Mouse (Mus musculus) kidney, postnatal 14 days (tissue): ENCODE data around the gene Sgce.
"Not testable (repeated sequence)": the region's sequence is repeated elsewhere in the genome, so short reads cannot be mapped to it uniquely, and the experiment has no call there.

Experiments
- DNase-seq: peaks from one replicate; pipeline ENCODE4 v3.0.0; 2022; ENCODE audit warnings: mixed read lengths

The Sgce gene

DNA sequence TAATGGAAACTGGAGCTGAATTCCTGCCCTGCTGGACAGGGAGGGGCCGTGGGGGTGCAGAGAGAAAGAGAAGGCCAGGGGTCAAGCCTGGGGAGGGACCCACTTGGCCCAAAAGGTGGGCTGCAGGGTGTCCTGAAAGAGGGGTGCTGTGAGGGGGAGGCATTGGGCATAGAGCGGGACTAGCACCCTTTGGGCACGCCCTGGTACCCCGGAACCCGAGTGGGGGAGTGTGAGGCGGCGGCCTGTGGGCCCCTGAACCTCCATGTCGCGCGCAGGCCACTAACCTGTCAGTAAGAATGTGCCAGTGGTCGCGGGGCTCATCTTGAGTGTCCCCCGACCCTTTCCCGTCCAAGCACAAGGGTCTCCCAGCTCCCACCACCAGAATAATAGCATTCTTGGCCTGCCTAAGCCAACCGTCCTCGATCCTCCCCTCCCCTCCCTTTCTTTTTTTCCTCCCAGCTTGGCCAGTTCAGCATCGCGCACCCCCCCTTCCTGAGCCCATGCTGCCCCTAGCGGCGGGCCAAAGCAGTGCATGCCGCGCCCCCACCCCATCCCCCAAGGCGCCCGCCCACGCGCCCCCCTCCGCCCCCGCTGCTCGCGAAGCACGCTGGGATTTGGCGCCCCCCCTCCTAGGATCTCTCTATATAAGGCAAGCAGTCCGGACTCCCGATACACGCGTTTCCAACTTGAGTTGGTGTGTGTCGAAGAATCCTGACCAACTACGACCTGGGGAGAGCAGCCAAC, at the start of gene Sgce, which contains the start of gene Peg10:
TSS of gene Sgce (minus strand) at position 512 of the 744 bp plus-strand sequence.
TSS of gene Peg10 (plus strand) at position 611 of the 744 bp plus-strand sequence.
- DNase-seq, result peak; percentile 76

DNA sequence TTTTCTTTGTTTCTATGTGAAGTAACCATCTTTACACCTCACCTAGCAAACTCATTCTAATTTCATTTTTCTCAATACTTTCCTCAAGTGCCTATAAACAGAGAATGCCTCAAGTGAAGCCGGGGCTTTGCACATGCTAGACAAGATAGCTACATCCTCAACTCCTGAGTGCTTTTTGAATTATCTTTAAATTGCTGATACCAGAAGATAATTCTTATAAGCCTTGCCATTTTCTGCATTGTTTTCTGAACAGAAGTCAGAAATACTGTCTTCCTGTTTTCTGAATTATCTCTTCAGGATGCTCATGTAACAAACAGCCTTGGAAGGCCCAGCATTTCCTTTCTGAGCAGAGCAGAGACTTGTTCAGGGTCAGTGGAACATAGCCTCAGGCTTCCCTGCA, 49.3 kb upstream of the Sgce start:
- DNase-seq, result no peak

DNA sequence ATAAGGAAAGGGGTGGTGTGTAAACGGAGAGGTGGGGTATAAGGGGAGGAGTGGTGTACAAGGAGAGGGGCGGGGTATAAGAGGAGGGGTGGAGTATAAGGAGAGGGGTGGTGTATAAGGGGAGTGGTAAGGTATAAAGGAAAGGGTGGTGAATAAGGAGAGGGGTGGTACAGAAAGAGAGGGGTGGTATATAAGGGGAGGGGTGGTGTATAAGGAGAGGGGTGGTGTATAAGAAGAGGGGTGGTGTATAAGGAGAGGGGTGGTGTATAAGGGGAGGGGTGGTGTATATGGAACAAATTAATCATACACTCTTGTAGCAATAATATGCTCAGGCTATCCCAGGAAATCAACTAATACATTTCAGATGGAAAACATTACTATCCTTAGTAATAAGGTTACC, 15.2 kb upstream of the Sgce start:
- no peak for DNase-seq

DNA sequence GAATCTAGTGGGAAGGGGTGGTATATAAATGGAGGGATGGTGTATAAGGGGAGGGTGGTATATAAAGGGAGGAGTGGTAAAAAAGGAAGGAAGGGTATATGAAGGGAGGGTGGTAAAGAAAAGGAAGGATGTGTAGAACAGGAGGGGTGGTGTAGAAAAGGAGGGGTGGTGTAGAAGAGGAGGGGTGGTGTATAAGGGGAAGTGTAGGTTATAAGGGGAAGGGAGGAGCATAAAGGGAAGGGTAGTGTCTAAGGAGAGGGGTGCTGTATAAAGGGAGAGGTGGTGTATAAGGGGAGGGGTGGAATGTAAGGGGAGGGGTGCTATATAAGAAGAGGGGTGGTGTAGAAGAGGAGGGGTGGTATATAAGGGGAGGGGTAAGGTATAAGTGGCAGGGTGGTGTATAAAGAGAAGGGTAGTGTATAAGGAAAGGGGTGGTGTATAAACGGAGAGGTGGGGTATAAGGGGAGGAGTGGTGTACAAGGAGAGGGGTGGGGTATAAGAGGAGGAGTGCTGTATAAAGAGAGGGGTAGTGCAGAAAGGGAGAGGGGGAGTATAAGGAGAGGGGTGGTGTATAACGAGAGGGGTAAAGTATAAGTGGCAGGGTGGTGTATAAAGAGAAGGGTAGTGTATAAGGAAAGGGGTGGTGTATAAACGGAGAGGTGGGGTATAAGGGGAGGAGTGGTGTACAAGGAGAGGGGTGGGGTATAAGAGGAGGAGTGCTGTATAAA, 14.6 kb upstream of the Sgce start:
- not testable (repeated sequence) for DNase-seq

DNA sequence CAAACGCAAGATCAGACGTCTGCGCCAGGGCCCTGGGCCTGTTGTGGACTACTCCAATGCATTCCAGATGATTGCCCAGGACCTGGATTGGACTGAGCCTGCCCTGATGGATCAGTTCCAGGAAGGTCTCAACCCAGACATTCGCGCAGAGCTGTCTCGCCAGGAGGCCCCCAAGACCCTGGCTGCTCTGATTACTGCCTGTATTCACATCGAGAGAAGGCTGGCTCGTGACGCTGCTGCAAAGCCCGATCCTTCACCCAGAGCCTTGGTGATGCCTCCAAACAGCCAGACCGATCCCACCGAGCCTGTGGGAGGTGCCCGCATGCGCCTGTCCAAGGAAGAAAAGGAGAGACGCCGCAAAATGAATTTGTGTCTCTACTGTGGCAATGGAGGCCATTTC, 7.9 kb upstream of the Sgce start:
- no peak for DNase-seq

DNA sequence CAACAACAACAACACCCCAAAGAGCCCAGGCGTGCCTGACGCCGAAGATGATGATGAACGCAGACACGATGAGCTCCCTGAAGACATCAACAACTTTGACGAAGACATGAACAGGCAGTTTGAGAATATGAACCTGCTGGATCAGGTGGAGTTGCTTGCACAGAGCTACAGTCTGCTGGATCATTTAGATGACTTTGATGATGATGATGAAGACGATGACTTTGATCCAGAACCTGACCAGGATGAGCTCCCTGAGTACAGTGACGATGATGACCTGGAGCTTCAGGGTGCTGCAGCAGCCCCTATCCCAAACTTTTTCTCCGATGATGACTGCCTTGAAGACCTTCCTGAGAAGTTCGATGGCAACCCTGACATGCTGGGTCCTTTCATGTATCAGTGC, 7.3 kb upstream of the Sgce start:
- DNase-seq, result no peak

DNA sequence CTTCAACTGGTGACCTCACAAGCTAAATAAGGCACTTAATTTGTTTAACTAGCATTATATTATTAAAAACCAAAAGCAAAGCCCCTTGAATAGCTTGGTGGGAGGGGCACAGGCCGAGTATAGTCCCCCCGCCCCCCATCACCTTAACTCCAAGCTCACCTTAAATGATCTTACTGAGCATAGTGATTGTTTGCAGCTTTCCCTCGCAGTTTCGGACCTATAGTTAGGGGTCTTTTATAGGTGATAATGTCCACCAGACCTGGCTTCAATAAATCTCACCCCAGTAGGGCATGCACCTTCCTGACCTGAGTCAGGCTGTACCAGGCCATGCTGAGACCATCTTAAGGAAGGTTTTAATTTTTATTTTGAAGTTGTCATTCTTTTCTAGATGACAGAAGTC, 4.3 kb upstream of the Sgce start:
- no peak for DNase-seq

DNA sequence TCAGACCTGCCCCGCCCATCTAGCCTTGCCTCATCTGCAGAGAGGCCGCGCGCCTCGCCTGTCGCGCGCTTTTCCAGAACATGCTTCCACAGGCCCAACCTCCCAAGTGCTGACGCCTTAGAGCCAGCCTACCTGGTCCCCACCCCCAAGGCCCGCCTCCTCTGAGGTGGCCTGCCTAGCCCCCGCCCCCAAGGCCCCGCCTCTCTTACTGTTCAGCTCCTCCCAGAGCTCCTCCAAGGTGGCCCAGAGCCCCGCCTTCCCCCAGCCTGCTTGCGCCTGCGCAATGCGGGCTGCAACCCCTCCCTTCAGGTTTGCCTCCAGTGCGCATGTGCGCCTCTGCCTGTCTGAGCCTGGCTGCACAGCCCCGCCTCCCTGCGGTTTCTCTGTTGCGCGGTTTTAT, 2.1 kb upstream of the Sgce start:
- DNase-seq, result peak; percentile 95

DNA sequence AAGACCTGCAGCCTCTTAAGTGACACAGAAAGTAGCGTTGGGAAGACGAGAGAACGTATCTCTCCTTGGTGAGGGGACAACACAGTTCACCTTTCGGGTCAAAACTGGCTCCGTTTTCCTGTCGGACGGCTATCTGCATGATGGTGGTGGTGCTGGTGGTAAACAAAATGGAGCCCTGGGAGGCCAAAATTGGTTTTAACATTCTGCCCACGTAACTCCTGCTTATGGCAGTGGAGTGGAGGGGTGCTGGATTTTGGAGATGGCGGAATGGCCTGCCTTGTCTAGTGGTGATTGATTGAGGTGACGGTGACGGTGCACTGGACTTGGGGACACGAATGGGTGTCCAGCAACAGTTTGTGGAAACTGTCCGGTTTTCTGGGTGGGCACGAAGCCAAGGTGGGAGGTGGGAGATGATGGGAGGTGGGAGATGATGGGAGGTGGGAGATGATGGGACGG, 1.5 kb upstream of the Sgce start:
- DNase-seq, result no peak

DNA sequence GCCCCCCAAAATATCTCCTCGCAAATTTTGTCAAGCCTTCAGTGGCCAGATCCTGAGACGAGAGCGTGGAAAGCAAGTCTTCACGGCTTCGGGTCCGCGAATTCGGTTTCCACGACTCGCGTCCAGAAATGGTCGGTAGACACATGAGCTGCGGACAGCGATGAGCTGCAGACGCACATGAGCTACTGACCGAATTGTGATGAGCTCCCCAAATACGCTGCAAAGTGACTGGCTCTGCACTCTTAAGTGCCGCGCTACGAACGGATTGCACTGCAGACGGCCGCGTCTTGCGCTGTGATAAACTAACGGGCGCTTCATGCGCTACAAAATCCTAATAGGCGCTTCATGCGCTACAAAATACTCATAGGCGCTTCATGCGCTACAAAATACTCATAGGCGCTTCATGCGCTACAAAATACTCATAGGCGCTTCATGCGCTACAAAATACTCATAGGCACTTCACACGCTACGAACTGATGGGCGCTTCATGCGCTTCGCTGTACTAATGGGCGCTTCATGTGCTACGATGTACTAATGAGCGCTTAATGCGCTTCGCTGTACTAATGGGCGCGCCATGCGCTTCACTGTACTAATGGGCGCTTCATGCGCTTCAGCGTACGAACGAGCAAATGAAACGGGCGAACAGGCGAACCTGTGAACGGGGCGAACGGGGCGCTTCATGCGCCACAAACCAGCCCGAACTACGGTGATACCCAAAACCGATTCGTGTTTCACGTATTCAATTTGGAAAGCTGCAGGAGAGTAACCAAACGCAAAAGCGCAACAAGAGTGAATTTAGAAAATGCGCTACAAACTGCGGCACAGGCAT, 884 bp upstream of the Sgce start:
- DNase-seq, result peak; percentile 24

DNA sequence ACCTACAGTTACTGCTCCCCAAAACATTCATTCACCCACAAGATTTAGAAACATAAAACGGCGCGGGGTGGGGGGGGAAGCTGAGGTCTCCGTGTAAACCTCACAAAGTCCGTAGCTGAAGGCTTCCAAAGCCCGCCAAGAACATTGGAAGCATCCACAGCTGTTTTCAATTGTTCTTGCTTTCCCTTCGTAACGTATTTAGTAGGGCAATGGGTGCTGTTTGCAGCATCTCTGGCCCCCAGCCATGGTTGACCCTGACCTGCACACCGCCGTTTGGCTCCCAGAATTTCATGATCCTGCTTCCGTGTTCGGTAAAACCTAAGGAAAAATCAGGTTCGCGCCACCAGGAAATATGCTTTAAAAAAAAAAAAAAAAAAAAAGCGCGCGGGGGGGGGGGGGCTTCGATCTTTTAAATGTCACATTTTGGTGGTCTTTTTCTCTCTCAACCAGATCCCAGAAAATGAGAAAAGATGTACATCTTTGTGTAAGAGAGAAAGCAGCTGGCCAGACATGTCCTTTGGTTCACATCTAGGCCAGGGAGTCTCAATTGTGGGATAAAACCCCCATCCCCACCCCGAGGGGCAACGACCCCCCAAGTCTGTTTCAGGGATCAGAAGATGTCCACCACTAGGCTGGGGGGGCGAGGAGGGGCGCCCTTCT, 841 bp downstream of the Sgce start:
- no peak for DNase-seq

DNA sequence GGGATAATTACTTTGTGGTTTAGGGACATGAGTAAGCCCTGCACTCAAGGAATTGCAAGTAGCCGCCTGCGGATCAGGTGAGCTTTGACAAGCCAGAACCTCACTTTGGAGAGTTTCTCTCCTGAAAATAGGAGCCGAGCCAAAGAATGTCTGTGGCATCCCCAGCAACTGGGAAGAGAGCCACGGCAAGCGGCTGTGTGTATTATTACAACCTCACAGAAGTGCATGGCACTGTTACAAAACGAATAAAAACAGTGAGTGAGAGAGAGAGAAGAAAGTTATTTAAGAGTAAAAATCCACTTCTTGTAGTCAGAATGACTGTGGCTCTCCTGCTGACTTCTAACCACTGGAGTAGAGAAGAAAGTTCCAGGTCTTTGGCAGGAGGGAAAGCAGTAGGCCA, 6.5 kb downstream of the Sgce start:
- peak; percentile 12 for DNase-seq

DNA sequence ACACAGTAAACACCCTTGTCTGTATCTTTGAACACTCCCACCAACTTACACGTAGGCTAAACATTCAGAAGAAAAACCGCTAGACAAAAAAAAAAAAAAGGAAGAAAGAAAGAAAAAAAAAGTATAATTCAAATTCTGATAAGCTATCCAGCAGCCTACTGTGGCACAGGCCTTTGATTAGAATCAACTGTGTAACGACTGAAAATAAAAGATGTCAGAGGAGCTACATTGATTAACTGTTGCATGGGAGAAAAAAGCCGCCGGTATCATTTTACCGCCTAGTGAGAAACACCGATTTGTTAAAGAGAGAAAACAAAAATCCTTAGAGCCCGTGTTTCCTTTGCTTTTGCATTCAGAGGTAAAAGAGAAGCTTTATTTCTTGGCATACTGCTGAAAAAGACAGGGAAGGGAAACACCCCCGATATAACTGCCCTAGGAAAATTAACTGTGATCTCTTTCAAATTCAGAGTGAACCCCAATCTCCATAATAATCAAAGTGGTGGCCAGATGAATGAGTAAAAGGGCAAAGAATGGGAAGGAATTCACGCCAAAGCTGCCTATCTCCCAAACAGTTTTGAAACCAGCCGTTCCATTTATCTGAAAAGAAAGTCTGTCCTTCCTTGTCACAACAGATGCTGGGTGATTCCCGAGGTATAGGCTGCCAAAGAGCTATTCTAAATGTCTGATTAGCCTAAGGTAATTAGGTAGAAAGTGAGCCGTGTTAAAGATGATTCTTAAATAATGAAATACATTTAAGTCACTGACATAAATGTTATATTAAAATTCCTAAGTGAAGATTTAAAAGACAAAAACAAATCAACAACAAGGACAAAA, 7.3 kb downstream of the Sgce start:
- no peak for DNase-seq

DNA sequence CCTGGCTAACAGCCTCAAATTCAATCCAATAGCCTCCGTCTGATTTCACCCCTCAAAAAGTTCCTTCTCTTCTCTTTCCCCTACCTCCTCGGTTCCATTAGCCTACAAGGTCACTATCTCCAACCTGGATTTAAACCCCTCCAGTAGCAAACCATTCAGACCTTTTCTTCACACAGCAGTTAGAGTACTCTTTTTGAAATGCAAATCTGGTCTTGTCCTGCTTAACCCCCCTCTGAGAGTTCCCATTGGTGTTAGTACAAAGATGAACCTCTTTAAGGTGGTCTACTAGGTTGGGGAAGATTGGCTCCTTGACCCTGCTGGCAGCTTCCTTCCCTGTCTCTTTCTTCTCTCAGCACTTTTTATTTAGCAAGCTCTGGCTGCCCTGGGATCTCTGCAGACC, 8.3 kb downstream of the Sgce start:
- DNase-seq, result no peak

DNA sequence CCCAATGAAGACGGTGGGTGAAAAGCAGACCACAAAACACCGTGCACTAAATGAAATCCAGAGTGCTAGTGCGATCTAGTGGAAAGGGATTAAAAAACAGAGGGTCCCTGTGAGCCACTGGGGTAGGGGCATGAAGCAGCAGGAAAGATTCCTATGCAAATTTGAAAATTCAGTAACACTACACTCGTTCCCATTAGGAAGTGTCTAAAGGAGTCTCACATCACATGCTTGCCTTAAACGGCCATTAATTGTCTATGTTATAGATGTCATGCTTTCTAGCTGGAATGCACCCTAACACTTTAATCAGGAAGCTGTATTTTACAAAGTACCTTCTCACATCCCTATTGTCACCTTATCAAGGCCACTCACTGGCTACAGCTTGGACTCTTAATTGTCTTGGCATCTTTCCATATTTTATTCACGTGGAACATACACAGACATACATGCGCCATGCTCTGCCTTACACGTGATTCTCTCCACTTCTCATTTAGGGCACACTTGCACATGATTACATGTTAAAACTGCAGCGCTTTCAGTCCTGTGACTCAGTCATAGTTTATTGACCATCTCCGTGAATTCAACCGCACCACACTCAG, 8.9 kb downstream of the Sgce start:
- no peak for DNase-seq

DNA sequence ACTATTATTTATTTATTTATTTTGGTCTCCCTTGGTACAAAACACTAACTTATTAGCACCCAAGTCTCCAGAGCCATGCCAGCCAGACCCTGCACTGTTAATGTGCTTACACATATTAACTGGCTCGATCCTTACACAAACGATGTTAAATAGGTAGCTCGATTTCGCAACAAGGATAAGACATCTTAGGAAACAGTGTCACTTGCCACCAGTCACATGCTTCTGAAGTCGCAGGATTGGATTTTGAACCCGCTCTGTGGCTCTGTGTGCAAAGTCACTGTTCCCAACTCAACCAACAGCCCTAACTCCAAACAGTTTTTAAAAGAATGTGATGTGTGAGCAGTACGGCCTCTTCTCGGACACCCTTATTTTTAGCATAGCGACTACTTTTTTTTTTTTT, 10.6 kb downstream of the Sgce start:
- no peak for DNase-seq

DNA sequence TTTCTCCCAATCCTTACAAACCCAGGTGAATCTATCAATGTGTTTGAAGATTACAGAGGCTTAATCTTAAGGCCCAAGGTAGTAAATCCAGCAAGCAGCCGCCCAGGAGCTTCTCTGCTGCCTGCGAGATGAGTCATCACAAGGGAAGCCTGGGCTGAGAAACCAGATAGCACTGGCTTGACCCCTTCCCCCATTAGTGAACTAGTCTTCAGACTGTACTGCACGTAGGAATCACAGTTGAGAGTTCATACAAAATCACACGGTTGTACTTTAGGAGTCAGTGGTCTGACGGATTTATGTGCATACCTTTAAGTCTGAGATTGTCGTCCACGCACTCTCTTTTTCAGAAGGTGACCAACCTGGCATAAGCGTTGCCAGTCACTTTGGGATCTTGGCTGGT, 13.8 kb downstream of the Sgce start:
- no peak for DNase-seq

DNA sequence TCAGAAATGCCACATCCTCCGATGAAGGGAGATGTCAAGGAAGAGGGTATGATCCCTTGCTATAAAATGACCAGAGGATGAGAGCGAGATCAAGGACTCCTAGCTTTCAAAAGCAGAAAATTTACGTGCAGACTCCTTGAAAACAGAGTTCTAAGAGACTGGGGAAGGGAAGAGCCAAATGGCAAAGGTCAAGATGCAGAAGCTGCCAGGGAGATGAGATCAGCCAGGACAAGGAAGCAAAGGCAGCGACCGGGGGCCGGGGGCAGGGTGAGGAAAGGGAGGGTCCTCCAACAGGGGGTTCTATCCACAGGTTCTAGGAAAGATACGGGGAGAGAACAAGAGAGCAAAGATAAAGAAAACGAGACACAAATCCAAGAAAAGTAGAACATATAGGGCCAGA, 15.3 kb downstream of the Sgce start:
- no peak for DNase-seq

DNA sequence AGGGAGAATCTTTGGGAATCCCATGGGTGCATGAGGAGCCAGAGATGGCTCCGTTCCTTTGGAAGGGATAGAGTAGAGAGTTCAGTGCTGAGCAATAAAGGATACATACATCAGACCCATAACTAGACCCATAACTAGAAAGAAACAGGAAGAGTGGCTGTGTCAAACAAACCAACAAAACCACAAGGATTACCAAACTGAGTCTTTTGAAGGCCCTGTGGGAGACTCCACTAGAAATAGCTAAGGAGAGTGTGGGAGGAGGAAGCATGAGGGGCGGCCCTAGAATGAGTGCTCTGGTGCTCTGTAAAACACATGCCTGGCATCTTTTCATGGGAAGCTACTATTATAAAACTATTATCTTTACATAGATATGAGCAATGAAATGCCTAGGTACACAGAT, 18.7 kb downstream of the Sgce start:
- no peak for DNase-seq

DNA sequence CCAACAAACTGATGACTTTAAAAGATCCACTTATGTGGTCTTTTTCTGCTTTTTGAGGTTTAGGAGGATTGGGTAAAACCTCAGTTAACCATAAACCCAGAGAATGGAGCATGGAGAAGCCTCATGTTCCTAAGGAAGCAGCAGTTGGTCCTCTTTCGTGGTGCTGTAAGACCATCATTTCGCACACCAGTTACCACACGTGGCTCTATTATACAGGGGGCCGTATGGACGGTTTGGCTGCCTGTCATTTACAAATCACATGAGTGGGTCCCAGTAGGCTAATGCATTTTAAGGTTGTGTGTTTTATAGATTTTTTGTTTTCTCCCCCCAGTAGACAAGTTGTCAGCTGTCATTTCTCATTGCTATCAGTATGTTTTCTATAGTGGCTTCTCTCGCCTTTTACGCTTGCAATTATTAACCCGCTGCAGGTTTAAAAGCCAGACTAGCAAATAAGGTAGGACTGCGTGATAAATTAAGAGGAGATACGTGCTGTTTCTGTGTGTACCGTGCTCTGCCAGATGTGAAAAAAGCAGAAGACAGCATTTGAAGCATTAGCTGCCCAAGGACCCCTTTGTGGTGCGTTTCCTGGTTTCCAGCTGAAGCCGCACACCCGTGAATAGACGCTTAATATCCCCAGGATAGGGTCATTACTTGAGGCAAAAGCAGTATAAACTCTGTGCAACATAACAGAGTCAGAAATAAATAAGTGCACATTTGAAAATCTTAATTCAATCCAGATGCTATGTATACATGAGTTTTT, 22.8 kb downstream of the Sgce start:
- DNase-seq, result no peak

DNA sequence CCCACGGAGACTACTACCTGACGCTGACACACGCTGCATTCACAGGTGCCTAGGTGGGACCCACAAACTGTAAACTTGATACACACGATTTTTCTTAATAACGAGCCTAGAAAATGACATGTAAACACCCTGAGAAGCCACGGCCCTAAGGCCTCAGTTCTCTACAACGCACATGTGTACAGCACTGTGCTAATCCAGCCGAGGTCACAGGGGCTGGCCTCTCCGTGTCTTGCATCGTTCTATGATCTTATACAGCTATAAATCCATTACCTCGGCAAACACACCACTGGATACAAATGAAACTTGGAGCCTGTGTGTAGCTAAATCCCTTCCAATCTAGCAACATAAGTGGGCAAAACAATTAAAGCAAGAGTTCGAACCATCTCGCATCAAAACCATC, 24.3 kb downstream of the Sgce start:
- no peak for DNase-seq
